Mouse (Mus musculus) lung, postnatal 0 days (tissue): ENCODE results near the gene Eef1akmt2.

Source experiments
- CTCF ChIP-seq: IDR thresholded peaks from 2 replicates; pipeline ENCODE4 v1.5.1; 2016; ENCODE audit warnings: antibody characterized with exemption, mild to moderate bottlenecking
- EP300 ChIP-seq: IDR thresholded peaks from 2 replicates; pipeline ENCODE4 v1.6.1; 2016; ENCODE audit warnings: antibody characterized with exemption, mild to moderate bottlenecking, control low read depth

GRCm38 (mm10) chr7:132799119-132800016 lies 53.1 kb downstream of the Eef1akmt2 start:
- TF ChIP-seq CTCF (peak; percentile 36), EP300 (no peak)
